Mouse (Mus musculus) CD8-positive naive resting alpha-beta T cell, adult 57 days (primary cell): ENCODE data around the gene Rnase2a. TPM values are rescaled to one million over a fixed set of nuclear protein-coding genes. Genes with fewer than 3 reads are reported as not detected.

Experiments
- total RNA-seq: library from RNA; stranded (reverse); gene quantifications from one replicate; pipeline ENCODE4 v1.2.4, GENCODE M21; 2023

Gene Rnase2a
- total RNA-seq: not detected

GRCm38 (mm10) chr14:51256041-51256440 lies at the start of gene Rnase2a:
Rnase2a (minus strand) TSS chr14:51256112.

Other genes starting within 250 kb of the Rnase2a start
- gene Rnase10, start 248.4 kb downstream of the Rnase2a start, total RNA-seq: not detected
- not detected for gene Rnase9, start 214.2 kb downstream of the Rnase2a start, total RNA-seq
- not detected for gene Rnase11, start 205.9 kb downstream of the Rnase2a start, total RNA-seq
- gene Rnase12, start 198.5 kb downstream of the Rnase2a start, total RNA-seq: not detected
- not detected for gene Olfr750, start 181.7 kb downstream of the Rnase2a start, total RNA-seq
- 0.37 TPM for gene Rnase4, start 165.0 kb downstream of the Rnase2a start, total RNA-seq
- gene Ang, start 165.0 kb downstream of the Rnase2a start, total RNA-seq: 0.77 TPM
- not detected for gene Eddm3b, start 141.7 kb downstream of the Rnase2a start, total RNA-seq
- gene Rnase6, start 132.2 kb downstream of the Rnase2a start, total RNA-seq: 10.3 TPM
- 3.2 TPM for gene Rnase1, start 109.3 kb downstream of the Rnase2a start, total RNA-seq
- gene Rnase2b, start 93.9 kb downstream of the Rnase2a start, total RNA-seq: not detected
- gene Ang2, start 57.0 kb downstream of the Rnase2a start, total RNA-seq: not detected
- not detected for gene Ear14, start 52.7 kb downstream of the Rnase2a start, total RNA-seq
- gene Gm7247, start 105.6 kb upstream of the Rnase2a start, total RNA-seq: not detected
- gene Vmn2r88, start 154.7 kb upstream of the Rnase2a start, total RNA-seq: not detected
- not detected for gene Vmn2r89, start 195.7 kb upstream of the Rnase2a start, total RNA-seq